Mouse (Mus musculus) E14TG2a.4 (cell line): Measurements from ENCODE around the gene Arhgef2.

Source experiments
- CTCF ChIP-seq: conservative IDR thresholded peaks from 2 replicates; pipeline ENCODE4 v1.5.1; 2014; ENCODE audit warnings: low read length
- NANOG ChIP-seq: IDR thresholded peaks from 2 replicates; pipeline ENCODE4 v1.6.1; 2014; ENCODE audit warnings: borderline replicate concordance, low read length, mixed read lengths
- POU5F1 ChIP-seq: IDR thresholded peaks from 2 replicates; pipeline ENCODE4 v1.6.1; 2014; ENCODE audit warnings: low read length, borderline replicate concordance

DNA sequence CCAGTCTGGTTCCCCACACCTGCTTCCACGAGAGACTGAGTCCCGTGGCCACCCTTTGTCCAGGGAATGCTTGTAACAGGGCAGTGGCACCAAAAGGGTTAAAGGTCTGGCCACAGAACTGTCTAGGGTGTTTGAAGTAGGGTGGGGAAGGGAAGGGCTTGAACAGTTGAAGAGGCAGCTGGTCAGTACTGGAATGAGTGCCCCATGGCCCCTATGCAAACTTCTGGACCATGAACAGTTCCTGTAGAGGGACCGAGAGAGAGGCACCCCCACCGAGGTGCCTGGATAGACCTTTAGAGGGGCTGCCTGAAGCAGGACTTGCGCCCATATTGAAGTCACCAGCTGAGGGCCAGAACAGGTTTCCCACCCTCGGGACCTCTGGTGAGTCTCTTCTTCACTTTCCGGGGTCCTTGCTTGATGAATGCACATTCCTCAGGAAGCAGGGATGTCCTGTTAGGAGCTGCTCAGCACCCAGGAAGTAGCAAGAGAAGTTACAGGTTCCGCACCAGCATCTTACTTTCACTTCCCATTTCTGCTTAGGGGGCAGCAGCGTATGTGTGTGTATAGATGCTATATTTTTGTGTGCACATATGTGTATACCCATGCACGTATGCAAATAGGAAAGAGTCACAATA is 12.7 kb upstream of the Arhgef2 start:
- TF ChIP-seq CTCF (no peak), POU5F1 (no peak), NANOG (no peak)
